Mouse (Mus musculus): ENCODE results near the gene Gpr157.

Gpr157 gene

DNA sequence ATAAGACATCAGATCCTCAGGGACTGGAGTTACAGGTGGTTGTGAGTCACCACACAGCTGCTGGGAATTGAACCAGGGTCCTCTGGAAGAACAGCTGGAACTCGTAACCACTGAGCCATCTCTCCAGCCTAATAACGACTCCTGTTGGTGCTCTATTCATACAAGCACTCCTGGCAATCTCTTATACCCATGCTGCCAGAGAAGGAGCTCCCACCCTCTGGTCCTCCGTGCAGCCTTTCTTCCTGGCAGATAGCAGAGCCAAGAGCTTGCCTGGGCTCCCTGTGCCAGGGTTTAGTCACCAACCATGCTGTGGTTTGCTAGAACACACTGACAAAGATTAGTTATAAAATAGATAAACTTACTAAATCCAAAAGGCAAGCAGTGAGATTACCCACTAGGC is 22.5 kb downstream of the Gpr157 start:
- in situ Hi-C loops (cut with MseI, MboI): no loop called here

DNA sequence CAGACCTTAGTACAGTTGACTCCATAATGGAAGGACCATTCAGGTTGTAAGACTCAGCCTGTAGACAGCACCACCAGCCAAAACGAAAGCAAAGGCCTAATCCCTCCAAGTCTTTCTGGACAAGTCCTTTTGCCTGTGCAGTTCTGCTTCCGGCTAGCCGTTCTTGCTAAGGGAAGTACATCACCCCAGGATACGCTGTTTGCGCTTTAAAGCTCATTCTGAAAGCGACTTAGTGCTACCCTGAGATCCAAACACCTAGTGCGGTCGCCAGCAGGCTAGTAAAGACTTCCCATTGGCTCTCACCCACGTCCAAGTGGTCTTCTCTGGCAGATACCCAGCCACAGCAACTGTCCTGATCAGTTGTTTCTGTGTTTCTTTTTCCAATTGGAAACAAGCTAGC is 23.2 kb downstream of the Gpr157 start:
- in situ Hi-C loops (cut with MseI, MboI): no loop called here

DNA sequence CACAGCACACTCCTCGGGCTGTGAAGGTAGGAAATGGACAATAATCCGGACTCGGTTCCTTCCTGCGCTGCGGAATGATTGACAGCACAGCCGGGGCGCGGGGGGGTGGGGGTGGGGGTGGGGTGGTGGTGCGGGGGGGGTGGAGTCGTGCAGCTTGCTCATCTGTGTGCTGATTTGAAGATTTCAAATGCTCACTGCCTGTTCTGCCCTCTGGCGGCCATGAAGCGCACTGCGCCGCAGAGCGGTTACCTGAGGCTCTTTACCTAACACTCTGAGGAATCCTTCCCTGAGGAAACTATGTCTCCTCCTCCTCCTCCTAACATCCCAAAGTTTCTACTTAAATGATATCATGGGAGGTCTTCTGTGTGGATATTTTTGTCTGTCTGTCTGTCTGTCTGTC is 25.7 kb downstream of the Gpr157 start:
- in situ Hi-C loops (cut with MseI, MboI): no loop called here

DNA sequence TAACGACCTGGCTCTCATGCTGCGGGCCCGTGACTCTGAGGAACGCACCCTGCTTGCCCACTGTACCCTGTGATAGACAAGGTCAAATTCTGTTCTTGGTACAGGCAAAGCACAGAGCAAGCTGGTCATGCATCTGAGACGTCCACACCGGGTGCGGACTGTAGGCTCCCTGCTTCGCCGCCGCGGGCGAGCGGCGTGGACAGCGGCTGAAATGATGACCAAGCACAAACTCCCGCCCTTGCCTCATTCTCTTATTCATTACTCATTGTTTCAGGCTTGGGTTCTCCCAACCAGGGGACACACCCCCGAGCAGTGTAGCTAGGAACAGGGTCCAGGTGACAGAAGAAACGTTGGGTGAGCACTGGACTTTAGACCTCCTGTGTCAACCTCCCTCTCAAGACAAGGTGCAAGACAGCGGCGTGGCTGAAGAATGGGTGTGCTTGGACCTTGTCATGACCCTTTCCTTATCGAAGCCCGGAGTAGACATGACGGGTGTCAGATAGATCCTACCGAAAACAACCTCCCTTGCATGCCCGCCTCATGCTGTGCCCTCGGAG is 27.4 kb downstream of the Gpr157 start:
- in situ Hi-C loops (cut with MseI, MboI): no loop called here

DNA sequence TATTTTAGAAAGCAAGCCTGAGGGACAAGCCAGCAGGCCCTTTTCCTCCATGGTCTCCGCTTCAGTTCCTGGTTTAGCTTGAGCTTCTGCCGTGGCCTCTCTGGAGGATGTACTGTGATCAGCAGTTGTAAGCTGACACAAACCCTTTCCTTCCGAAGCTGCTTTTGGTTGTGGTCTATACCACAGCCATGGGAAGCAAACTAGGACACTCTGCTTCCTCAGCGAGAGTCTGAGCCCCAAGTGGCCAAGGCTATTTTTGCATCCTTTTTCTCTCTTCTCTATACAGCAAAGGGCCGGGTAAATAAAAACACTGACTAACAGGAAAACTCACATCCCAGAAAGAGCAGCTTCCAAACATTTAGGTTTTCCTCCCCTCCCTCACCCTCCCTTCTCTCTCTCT is 30.1 kb downstream of the Gpr157 start:
- in situ Hi-C loops (cut with MseI, MboI): no loop called here

DNA sequence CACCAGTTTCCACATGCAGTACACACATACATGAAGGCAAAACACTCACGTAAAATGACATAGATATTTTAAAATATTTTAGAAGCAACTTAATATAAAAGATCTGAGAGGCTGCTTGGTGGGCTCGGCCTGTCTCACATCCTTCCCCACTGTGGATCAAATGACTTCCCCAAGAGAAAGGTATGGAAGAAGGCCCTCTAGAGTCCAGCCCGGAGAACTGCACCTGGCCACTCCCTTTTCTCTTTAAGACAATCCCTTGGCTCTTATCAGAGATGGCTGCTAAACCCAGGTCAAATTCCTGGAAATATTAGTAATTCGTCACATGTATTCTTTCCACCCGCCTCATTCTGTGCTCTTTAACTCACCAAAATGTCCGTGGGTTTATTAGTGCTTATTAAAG is 31.0 kb downstream of the Gpr157 start:
- in situ Hi-C loops (cut with MseI, MboI): no loop called here

DNA sequence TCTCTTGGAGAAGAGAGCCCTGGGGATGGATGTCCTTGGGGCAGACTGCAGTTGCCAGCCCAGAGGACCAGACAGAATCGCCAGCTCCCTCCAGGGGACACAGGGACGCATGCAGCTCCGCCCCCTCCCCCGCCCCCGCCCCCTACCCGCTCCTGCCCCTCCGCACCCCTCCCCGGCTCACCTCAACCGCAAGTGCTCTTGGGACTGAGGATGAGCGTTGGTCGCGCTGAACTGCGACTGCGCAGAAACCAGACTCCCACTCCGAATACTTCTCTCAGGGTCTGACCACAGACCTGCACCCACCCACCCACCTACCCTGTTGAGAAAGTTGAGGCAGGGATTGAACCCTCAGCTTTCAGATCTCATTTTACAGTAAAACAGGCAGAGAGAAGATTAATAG is 31.9 kb downstream of the Gpr157 start, which contains the start of gene Slc2a5:
Slc2a5 (plus strand) TSS at position 229 of the 400 bp plus-strand sequence.
- in situ Hi-C loops (cut with MseI, MboI): no loop called here

DNA sequence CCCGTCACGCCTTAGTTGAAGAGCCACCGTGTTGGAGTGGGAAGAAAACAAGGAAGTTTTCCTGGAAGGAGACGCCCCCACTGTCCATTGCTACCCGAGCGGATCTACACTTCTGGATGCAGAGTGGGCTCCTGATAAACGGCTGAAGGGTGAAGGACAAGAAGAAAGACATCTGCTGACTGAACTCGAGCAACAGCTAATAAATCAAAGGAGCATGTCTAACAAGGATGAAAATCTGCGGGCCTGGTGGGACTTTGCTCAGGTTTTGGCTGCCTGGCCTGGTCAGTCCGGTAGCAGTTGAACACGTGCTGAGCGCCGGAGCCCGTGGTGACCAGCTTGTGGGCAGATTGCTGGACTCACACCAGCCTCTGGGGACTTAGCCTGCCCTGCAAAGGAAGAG is 32.5 kb downstream of the Gpr157 start:
- in situ Hi-C loops (cut with MseI, MboI): no loop called here

DNA sequence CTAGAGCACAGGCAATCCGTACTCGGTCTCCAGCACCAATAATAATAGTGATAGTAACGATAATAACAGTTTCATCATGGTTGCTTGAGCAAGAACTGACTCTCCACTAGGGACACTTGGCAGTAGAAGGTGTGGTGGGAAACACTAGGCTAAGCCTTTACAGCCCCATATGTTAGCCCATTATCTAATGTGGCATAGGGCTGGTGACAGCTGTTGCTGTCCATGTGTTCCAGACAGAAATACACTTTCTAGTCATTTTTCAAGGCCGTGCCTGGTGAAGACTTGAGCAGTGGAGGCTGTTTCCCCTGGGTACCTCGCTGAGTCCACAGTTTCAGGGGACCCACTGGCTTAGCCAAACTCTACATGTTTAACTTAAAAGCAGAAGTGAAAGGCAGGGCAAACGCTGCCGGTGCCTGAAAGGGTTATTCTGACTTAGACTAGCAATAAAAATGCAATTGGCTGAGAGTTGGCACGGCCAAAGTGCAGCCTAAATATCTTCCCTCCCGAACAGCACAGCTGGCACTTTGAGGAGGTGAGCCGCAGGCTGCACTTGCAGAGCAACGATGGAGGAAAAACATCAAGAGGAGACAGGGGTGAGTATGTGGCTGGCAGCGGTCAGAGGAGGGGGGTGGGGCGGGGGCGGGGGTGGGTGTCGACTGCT is 33.1 kb downstream of the Gpr157 start:
- in situ Hi-C loops (cut with MseI, MboI): no loop called here

DNA sequence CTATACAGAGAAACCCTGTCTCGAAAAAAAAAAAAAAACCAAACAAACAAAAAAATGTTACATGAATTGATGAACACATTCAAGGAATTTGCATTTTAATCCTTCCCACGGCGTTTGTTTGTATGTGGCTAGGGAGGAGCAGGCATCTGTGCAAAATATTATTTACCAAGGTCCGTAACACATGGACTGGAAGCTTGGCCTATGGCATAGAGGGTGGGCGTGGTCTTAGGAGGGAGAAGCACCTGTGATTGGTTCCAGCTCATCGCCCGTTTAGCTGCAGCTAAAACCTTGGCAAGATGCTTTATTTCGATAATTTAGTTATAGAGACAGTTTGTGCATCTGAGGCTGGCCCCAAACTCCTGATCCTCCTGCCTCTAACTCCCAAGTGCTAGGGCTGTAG is 34.3 kb downstream of the Gpr157 start:
- in situ Hi-C loops (cut with MseI, MboI): no loop called here

DNA sequence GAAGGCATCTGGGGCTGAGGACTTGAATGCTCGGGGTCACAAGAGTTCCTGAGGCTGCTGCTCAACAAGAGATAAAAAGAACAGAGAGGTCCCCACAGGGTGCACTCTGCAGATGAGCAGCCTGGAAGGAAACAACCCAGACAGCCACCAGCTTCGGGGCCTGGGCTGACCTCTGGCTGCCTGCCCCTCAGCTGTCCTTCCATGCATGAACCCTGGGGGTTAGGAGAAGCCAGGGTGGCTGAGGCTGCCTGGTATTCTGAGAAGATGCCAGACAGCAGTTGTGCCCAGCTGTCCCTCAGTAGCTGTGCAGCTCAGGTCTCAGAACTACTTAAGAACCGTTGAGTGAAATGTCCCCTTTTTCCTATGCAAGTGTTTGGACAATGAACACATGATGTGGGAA is 35.3 kb downstream of the Gpr157 start:
- in situ Hi-C loops (cut with MseI, MboI): no loop called here

DNA sequence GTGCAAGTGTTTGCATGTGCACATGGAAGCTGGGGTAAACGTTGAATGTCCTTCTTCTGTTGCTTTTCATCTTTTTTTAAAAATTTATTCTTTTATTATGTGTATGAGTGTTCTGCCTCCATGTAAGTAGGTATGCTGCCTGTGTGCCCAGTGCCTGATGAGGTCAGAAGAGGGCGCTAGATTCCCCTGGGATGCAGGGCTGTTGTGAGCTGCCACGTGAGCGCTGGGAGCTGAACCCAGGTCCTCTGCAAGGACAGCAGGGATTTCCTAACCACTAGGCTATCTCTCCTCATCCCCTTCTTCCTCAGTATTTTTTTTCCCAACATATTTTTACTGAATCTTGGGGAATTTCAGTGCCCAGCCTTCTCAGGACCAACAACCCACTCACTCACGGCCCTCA is 39.2 kb downstream of the Gpr157 start:
- in situ Hi-C loops (cut with MseI, MboI): no loop called here

DNA sequence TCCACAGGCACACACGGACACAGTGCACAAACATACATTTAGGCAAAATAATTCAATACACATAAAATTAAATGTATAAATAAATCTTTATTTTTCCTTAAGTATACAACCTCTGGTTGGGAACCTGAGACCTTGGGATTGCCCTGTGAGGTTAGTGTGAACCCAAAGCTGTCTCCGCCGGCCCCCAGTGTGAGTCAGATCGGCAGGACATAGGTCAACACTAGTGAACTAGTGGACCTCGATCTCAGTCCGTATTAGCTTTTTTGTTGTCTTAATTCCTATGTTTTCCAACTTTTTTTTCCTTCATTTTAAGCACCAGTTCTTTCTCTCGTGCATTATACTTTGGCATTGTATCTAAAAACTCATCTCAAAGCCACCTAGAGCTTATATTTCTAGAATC is 40.7 kb downstream of the Gpr157 start:
- in situ Hi-C loops (cut with MseI, MboI): no loop called here

DNA sequence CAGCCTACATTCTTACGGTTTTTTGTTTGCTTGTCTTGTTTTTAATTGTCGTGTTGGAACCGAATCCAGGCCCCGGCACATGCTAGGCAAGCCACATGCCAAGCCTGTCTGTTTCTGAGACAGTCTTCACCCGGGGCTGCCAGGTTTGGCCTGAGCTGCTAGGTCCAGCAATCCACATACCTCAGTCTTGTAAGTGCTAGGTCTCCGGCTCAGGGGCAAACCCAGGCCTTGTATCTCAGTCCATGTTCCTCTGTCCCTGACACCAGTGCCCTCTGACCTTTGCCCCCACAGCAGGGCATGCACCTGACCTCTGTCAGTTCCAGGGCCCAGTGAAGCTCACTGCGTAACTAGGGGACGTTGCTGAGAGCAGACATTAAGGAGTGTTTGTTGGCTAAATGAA is 41.4 kb downstream of the Gpr157 start:
- in situ Hi-C loops (cut with MseI, MboI): no loop called here

DNA sequence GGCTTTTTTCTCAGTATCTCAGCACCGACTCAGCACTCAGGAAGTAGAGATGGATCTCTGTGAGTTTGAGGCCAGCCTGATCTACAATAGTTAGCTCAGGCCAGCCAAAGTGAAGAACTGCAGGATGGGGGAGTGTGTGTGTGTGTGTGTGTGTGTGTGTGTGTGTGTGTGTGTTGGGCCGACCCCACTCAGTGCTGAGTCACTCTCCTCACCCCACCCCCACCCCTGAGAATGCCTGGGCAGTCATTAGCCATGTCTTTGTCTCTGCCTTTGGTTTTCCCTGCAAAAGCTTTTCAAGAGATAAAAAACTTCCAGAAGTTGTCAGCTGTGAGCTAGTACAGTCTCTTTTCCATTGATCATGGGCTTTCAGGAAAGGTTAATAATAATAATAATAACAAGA is 43.5 kb downstream of the Gpr157 start:
- in situ Hi-C loops (cut with MseI, MboI): no loop called here

DNA sequence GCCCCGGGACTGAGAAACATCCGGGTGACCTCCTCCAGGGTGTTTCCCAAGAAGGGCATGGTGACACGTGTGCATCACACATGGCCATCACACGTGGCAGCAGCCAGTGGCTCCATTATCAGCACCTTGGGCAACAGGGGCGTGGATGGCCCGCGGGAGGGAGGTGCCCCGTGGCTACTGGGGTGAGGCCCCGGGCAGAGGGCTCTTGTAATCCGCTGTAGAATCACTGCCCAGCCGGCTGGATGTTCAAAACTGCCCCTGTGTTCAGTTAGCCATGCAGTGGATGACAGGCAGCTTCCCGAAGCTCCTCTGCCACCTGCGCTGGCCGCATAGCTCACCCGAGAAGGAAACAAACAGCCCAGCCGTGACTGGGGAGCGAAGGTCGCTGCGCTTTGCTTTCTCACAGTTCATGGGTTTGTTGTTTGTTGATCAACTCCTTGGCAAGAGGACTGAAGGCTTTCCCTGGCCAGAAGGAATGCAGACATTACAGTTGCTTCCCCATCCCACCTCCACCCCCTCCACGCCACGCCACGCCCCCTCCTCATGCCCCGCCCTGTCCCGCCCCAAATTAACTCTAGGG is 45.6 kb downstream of the Gpr157 start:
- in situ Hi-C loops (cut with MseI, MboI): no loop called here

DNA sequence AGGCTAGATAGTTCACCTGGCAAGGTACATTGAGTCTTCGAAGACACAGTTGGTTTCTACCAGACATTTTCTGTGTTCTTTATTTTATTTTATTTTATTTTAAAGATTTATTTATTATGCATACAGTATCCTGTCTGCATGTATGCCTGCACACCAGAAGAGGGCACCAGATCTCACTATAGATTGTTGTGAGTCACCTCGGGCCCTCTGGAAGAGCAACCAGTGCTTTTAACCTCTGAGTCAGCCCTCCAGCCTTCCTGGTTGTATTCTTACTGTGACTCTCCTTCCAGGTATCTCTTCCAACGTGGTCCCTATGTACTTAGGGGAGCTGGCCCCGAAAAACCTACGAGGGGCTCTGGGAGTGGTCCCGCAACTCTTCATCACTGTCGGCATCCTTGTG is 48.1 kb downstream of the Gpr157 start:
- in situ Hi-C loops (cut with MseI, MboI): no loop called here

DNA sequence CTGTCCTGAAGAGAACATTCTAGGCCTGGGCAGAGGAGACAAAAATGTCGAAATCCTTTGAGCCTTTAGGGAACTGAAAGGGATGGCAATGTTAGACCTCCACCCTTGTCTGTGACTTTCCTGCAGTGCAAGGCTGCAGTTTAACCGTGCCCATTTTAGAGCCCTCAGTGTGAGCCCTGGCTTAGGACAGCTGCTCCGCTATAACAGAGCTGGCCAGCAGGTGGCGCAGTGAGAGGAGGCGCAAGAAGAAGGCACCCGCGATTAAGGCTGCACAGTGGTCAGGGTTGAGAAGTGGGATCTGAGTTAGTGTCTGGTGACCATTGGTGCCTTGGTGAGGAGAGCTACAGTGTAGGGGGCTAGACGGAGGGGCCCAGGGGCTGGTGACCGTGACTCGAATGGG is 49.5 kb downstream of the Gpr157 start:
- in situ Hi-C loops (cut with MseI, MboI): no loop called here

DNA sequence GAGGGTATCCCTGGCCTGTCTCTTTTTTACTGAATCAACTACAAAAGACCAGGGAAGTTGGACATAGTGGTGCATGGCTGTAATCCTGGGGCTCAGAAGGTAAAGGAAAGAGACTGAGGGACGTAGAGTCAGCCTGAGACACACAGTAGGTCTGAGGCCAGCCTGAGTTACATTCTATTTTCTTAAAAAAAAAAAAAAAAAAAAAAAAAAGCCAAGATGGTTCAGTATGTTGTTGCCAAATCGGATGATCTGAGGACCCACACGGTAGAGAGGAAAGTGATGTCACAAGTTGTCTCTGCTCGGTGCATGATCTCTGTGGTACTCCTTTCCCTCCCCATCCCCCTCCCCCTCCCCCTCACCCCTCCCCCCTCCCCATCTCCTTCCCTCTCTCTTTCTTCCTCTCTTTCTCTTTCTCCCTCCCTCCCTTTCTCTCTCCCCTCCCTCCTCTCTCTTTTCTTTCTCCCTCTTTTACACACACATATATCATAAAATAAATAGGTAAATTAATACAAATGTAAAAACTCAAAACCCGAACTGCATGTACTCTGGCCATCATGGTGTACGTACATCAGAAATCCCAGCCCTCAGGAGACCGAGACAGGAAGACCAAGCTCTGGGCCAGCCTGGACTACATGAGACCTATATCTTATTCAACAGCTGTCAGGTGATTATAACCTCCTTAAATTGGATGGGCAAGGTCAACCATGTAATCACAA is 50.4 kb downstream of the Gpr157 start:
- in situ Hi-C loops (cut with MseI, MboI): no loop called here

DNA sequence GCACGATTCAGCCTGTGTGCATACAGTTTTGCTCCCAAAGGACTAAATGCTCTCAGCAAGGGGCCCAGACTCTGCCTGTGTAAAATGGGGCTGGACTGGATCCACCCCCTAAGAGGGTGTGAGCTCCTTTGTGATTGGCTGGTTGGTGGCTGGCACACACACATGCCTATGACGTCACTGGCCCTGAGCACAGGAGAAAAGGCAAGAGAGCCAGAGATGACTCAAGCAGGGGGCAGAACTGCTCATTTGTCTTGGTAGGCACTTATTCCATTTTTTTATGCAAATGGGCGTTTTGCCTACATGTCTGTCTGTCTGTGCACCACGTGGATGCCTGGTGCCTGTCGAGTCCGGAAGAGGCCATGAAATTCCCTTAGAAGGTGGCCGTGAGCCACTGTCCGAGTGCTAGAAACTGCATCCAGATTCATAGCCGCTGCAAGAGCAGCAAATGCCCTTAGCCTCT is 50.9 kb downstream of the Gpr157 start:
- in situ Hi-C loops (cut with MseI, MboI): no loop called here

DNA sequence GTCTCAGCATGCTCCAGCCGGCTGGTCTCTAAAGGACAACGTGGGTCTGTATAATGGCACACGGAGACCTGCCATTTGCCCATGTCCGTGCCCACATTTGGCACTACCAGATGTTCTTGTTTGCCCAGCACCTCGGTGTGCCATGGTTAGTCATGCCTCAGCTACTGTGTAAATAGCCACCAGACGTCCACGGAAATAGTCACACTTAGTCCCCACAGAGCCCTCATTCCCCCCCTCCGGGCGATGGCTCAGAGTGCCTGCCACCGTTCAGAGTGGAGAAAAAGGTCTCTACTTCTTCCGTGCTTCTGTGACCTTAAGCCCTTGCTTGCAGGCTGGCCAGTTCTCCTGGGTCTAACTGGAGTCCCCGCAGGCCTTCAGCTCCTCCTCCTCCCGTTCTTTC is 51.9 kb downstream of the Gpr157 start:
- in situ Hi-C loops (cut with MseI, MboI): no loop called here

DNA sequence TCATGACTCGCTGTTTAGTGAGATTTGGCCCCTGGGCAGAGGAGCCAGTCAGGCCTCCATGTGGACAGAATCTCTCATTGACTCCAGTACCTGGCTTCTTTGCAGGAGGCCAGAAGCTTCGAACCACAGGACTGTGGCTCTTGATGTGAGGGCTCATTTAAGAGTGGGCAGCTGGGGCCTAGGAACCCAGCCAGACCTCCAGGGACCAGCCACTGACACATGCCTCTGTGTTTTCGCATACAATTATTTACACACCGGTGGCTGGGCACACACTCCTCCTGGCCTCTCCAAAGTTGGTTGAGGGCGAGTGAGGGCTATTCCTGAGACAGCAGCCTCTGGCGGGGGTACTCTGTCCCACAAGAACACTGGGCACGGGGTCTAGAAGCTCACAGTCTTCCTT is 53.2 kb downstream of the Gpr157 start:
- in situ Hi-C loops (cut with MseI, MboI): no loop called here

DNA sequence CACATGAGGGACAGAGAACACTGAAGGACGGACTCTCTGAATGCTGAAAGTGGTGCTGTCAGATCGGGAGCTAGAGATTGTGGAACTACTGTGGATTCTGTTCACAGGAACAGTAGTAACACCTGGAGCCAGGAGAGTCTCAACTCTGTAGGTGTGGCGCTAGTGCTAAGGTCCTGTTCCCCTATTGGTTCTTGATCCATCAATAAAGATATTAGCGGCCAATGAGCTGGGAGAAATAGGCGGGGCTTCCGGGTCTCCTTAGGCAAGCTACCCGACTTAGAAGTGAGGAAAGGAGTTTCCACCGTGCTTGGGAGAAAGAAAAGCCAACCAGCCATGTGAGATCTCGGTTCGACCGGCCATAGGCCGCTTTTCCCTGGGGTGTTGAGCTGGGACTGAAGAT is 57.1 kb downstream of the Gpr157 start:
- in situ Hi-C loops (cut with MseI, MboI): no loop called here
